Mouse (Mus musculus) hindbrain, postnatal 0 days (tissue): ENCODE results near the gene Reps1. TPM values are rescaled to one million over a fixed set of nuclear protein-coding genes. Genes with fewer than 3 reads are reported as not detected.
"Not testable (repeated sequence)": the region's sequence is repeated elsewhere in the genome, so short reads cannot be mapped to it uniquely, and the experiment has no call there.

Experiments used
- ATAC-seq: fragments of 200-750 bp; cut with Nextera tagmentation; 2 replicates; pipeline ENCODE4 v1.8.0; 2017; ENCODE audit warnings: mild to moderate bottlenecking, moderate TSS enrichment, moderate library complexity
- DNase-seq: peaks from one replicate; pipeline ENCODE4 v3.0.0-alpha.2; 2015; ENCODE audit warnings: low spot score
- H3K27ac ChIP-seq: fragments of 300-500 bp; sonication (generic); 2 replicates; pipeline ENCODE4 v1.5.1; 2014; ENCODE audit warnings: mild to moderate bottlenecking
- H3K27me3 ChIP-seq: fragments of 300-500 bp; sonication (generic); 2 replicates; pipeline ENCODE4 v1.6.1; 2014; ENCODE audit warnings: low read length, mixed read lengths; ENCODE audit not compliant: insufficient read depth
- H3K36me3 ChIP-seq: fragments of 300-500 bp; sonication (generic); 2 replicates; pipeline ENCODE4 v1.6.1; 2014; ENCODE audit warnings: low read length, mixed read lengths; ENCODE audit not compliant: insufficient read depth
- H3K4me1 ChIP-seq: fragments of 300-500 bp; sonication (generic); 2 replicates; pipeline ENCODE4 v1.6.1; 2014; ENCODE audit warnings: antibody characterized with exemption, low read length, mixed read lengths; ENCODE audit not compliant: insufficient read depth
- H3K4me2 ChIP-seq: fragments of 300-500 bp; sonication (generic); 2 replicates; pipeline ENCODE4 v1.6.1; 2014; ENCODE audit warnings: low read depth, mild to moderate bottlenecking, low read length, moderate library complexity, mixed read lengths
- H3K4me3 ChIP-seq: fragments of 300-500 bp; sonication (generic); 2 replicates; pipeline ENCODE4 v1.5.1; 2014; ENCODE audit warnings: low read length
- H3K9ac ChIP-seq: fragments of 300-500 bp; sonication (generic); replicated peaks from 2 replicates; pipeline ENCODE4 v1.6.1; 2014; ENCODE audit warnings: mild to moderate bottlenecking, low read length, moderate library complexity, mixed read lengths
- H3K9me3 ChIP-seq: fragments of 300-500 bp; sonication (generic); 2 replicates; pipeline ENCODE4 v1.6.1; 2016; ENCODE audit warnings: low read length, mixed read lengths
- CTCF ChIP-seq: IDR thresholded peaks from 2 replicates; pipeline ENCODE4 v1.5.1; 2016; ENCODE audit warnings: antibody characterized with exemption, control low read depth, low read depth
- WGBS: fragments of 180-500 bp; shearing (Covaris S2); extraction: QIAGEN DNeasy Blood & Tissue Kit; methylation state at CpG from one replicate; pipeline ENCODE4 v1.1.7; 2014; 5-methylcytosine and 5-hydroxymethylcytosine counted together
- polyA plus RNA-seq: library from polyadenylated mRNA; unstranded; fragments of >200 nt; fragmentation: Nextera tagmentation; extraction: Ambion mirVana; gene quantifications from 2 replicates; pipeline ENCODE4 v1.2.1, GENCODE M21; 2015
- total RNA-seq: library from RNA; depleted of rRNA; stranded (reverse); fragments of >200 nt; gene quantifications from 2 replicates; pipeline ENCODE4 v1.2.3, GENCODE M21; 2014

The Reps1 gene
- total and polyA plus RNA-seq, 2 experiments from 2014 or later, result 21.1 to 69.5 TPM

- no peak overlapping the region for H3K4me3 ChIP-seq
- no peaks in the 10 kb centered on the region for H3K9me3 ChIP-seq
- no peaks in the 10 kb centered on the region for H3K4me1 ChIP-seq
- 82% methylated on average over 10 of the region's 10 CpGs for WGBS
- H3K27me3 ChIP-seq, result no peaks in the 10 kb centered on the region
- ATAC-seq (no peak), DNase-seq (no peak)
- no peak overlapping the region for H3K27ac ChIP-seq
- no peaks in the 10 kb centered on the region; the same call in 1 of the 2 replicates for H3K36me3 ChIP-seq
- H3K9ac ChIP-seq, result no peak overlapping the region
- TF ChIP-seq CTCF, result no peak
- no peak overlapping the region for H3K4me2 ChIP-seq
Measured at GRCm38 (mm10) chr10:18131666-18132650, 76.3 kb downstream of the Reps1 start.

- not testable (repeated sequence) for H3K4me2 ChIP-seq, H3K27me3 ChIP-seq, H3K36me3 ChIP-seq, H3K27ac ChIP-seq, H3K4me1 ChIP-seq, H3K9ac ChIP-seq, DNase-seq, ATAC-seq, H3K9me3 ChIP-seq
- TF ChIP-seq CTCF, result peak; percentile 9; the same call in 1 of the 2 replicates
- WGBS, result 72% methylated on average over 11 of the region's 26 CpGs
- H3K4me3 ChIP-seq, result 0 out of 2 replicates have a peak overlapping the region, but pooled peaks have one; percentile 15
Measured at GRCm38 (mm10) chr10:18138853-18139503, 83.3 kb downstream of the Reps1 start.

- DNase-seq, result no peak
- Histone ChIP-seq H3K9ac (no peak overlapping the region), H3K9me3 (no peaks in the 10 kb centered on the region), H3K4me1 (no peaks in the 10 kb centered on the region), H3K4me3 (0 out of 2 replicates have a peak overlapping the region, but pooled peaks have one; percentile 15), H3K27me3 (no peaks in the 10 kb centered on the region), H3K27ac (no peak overlapping the region), H3K36me3 (no peaks in the 10 kb centered on the region), H3K4me2 (peak overlapping the region; percentile 37)
- TF ChIP-seq CTCF, result no peak
- ATAC-seq, result no peak
- WGBS, result 86% methylated on average over 5 of the region's 5 CpGs
Measured at GRCm38 (mm10) chr10:18139615-18140014, 84.0 kb downstream of the Reps1 start.

GRCm38 (mm10) chr10:18141389-18141788 lies 85.7 kb downstream of the Reps1 start:
- DNase-seq (no peak), ATAC-seq (no peak)
- Histone ChIP-seq H3K9me3 (no peaks in the 10 kb centered on the region), H3K9ac (no peak overlapping the region), H3K4me3 (no peak overlapping the region), H3K4me1 (no peaks in the 10 kb centered on the region), H3K27me3 (no peaks in the 10 kb centered on the region), H3K36me3 (no peaks in the 10 kb centered on the region), H3K4me2 (no peak overlapping the region), H3K27ac (no peak overlapping the region)
- WGBS, result 59% methylated on average over 2 of the region's 2 CpGs
- no peak for TF ChIP-seq CTCF

- WGBS, result 90% methylated on average over 6 of the region's 6 CpGs
- ATAC-seq, result no peak
- no peaks in the 10 kb centered on the region for H3K36me3 ChIP-seq
Measured at GRCm38 (mm10) chr10:18142231-18142630, 86.6 kb downstream of the Reps1 start.

GRCm38 (mm10) chr10:18147224-18147623 lies 91.6 kb downstream of the Reps1 start:
- 85% methylated on average over 3 of the region's 3 CpGs for WGBS
- Histone ChIP-seq H3K9ac (no peak overlapping the region), H3K9me3 (no peaks in the 10 kb centered on the region), H3K4me2 (no peak overlapping the region), H3K27me3 (no peaks in the 10 kb centered on the region), H3K4me3 (no peak overlapping the region), H3K27ac (no peak overlapping the region), H3K36me3 (no peaks in the 10 kb centered on the region), H3K4me1 (no peaks in the 10 kb centered on the region)
- TF ChIP-seq CTCF, result no peak
- no peak for DNase-seq
- ATAC-seq, result no peak

More at GRCm38 (mm10) chr10:18142231-18142630, 86.6 kb downstream of the Reps1 start:
- Histone ChIP-seq H3K9ac (no peak overlapping the region), H3K9me3 (no peaks in the 10 kb centered on the region), H3K4me1 (no peaks in the 10 kb centered on the region), H3K27me3 (no peaks in the 10 kb centered on the region), H3K27ac (no peak overlapping the region), H3K4me2 (no peak overlapping the region), H3K4me3 (no peak overlapping the region)
- no peak for DNase-seq
- no peak for TF ChIP-seq CTCF
